Mouse (Mus musculus) lung, embryonic 16.5 days (tissue): ENCODE measurements around the gene Nek10. TPM values are rescaled to one million over a fixed set of nuclear protein-coding genes. Genes with fewer than 3 reads are reported as not detected.

Experiments used
- ATAC-seq: fragments of 200-750 bp; cut with Nextera tagmentation; 2 replicates; pipeline ENCODE4 v1.8.0; 2017; ENCODE audit warnings: low read depth, mild to moderate bottlenecking, moderate library complexity
- H3K27ac ChIP-seq: fragments of 300-500 bp; sonication (generic); 2 replicates; pipeline ENCODE4 v1.5.1; 2014; ENCODE audit warnings: mild to moderate bottlenecking, control low read depth, low read length
- H3K27me3 ChIP-seq: fragments of 300-500 bp; sonication (generic); 2 replicates; pipeline ENCODE4 v1.6.1; 2014; ENCODE audit warnings: low read depth, low read length, mixed read lengths; ENCODE audit not compliant: control insufficient read depth, insufficient read depth
- H3K36me3 ChIP-seq: fragments of 300-500 bp; sonication (generic); 2 replicates; pipeline ENCODE4 v1.6.1; 2014; ENCODE audit warnings: low read length; ENCODE audit not compliant: control insufficient read depth, insufficient read depth
- H3K4me1 ChIP-seq: fragments of 300-500 bp; sonication (generic); replicated peaks from 2 replicates; pipeline ENCODE4 v1.6.1; 2014; ENCODE audit warnings: low read length, mixed read lengths; ENCODE audit not compliant: control insufficient read depth, insufficient read depth
- H3K4me2 ChIP-seq: fragments of 300-500 bp; sonication (generic); 2 replicates; pipeline ENCODE4 v1.6.1; 2014; ENCODE audit warnings: low read depth, low read length, control low read depth
- H3K4me3 ChIP-seq: fragments of 300-500 bp; sonication (generic); 2 replicates; pipeline ENCODE4 v1.5.1; 2014; ENCODE audit warnings: mild to moderate bottlenecking, low read length, control low read depth
- H3K9ac ChIP-seq: fragments of 300-500 bp; sonication (generic); 2 replicates; pipeline ENCODE4 v1.6.1; 2014; ENCODE audit warnings: low read length, control low read depth
- H3K9me3 ChIP-seq: fragments of 300-500 bp; sonication (generic); 2 replicates; pipeline ENCODE4 v1.6.1; 2016; ENCODE audit warnings: low read length; ENCODE audit not compliant: control insufficient read depth
- WGBS: fragments of 180-500 bp; shearing (Covaris S2); extraction: QIAGEN DNeasy Blood & Tissue Kit; methylation state at CpG from one replicate; pipeline ENCODE4 v1.1.7; 2014; 5-methylcytosine and 5-hydroxymethylcytosine counted together
- polyA plus RNA-seq: library from polyadenylated mRNA; unstranded; fragments of >200 nt; fragmentation: Nextera tagmentation; extraction: Ambion mirVana; gene quantifications from 2 replicates; pipeline ENCODE4 v1.2.1, GENCODE M21; 2015

Nek10 gene
- polyA plus RNA-seq, 1 experiment from 2014 or later, result 0.33 TPM

GRCm38 (mm10) chr14:14896399-14897136 is 93.4 kb downstream of the Nek10 start:
- Histone ChIP-seq H3K9me3 (no peaks in the 10 kb centered on the region), H3K4me2 (no peak overlapping the region), H3K4me1 (no peaks in the 10 kb centered on the region), H3K27ac (no peak overlapping the region), H3K27me3 (no peaks in the 10 kb centered on the region), H3K9ac (no peak overlapping the region), H3K4me3 (no peak overlapping the region), H3K36me3 (no peaks in the 10 kb centered on the region)
- no peak for ATAC-seq
- 59% methylated on average over 3 of the region's 3 CpGs for WGBS

GRCm38 (mm10) chr14:14904750-14905529 is 101.7 kb downstream of the Nek10 start:
- Histone ChIP-seq H3K4me2 (peak overlapping the region; percentile 31), H3K27ac (no peak overlapping the region), H3K4me3 (0 out of 2 replicates have a peak overlapping the region, but pooled peaks have one; percentile 3), H3K4me1 (no peaks in the 10 kb centered on the region), H3K36me3 (no peaks in the 10 kb centered on the region), H3K27me3 (no peaks in the 10 kb centered on the region), H3K9me3 (no peaks in the 10 kb centered on the region), H3K9ac (peak overlapping the region; percentile 27)
- ATAC-seq, result peak; percentile 74
- WGBS, result 10% methylated on average over 9 of the region's 9 CpGs

- no peaks in the 10 kb centered on the region for H3K36me3 ChIP-seq
- H3K9ac ChIP-seq, result no peak overlapping the region
- no peak overlapping the region for H3K4me2 ChIP-seq
- no peaks in the 10 kb centered on the region for H3K9me3 ChIP-seq
- no peak overlapping the region for H3K4me3 ChIP-seq
- no peaks in the 10 kb centered on the region for H3K4me1 ChIP-seq
- no peaks in the 10 kb centered on the region for H3K27me3 ChIP-seq
- ATAC-seq, result no peak
- 66% methylated on average over 5 of the region's 5 CpGs for WGBS
- no peak overlapping the region for H3K27ac ChIP-seq
Observed at GRCm38 (mm10) chr14:14905530-14905852, 102.3 kb downstream of the Nek10 start.

- H3K4me2 ChIP-seq, result no peak overlapping the region
- no peaks in the 10 kb centered on the region for H3K27me3 ChIP-seq
- no peak overlapping the region for H3K4me3 ChIP-seq
- H3K36me3 ChIP-seq, result no peaks in the 10 kb centered on the region
- WGBS, result 59% methylated on average over 1 of the region's 1 CpGs
- no peak overlapping the region for H3K27ac ChIP-seq
- no peaks in the 10 kb centered on the region for H3K9me3 ChIP-seq
- no peaks in the 10 kb centered on the region for H3K4me1 ChIP-seq
- no peak for ATAC-seq
- no peak overlapping the region for H3K9ac ChIP-seq
Observed at GRCm38 (mm10) chr14:14925615-14926014, 122.4 kb downstream of the Nek10 start.

GRCm38 (mm10) chr14:14927559-14927958 is 124.3 kb downstream of the Nek10 start:
- Histone ChIP-seq H3K9me3 (no peaks in the 10 kb centered on the region), H3K9ac (no peak overlapping the region), H3K4me1 (no peaks in the 10 kb centered on the region), H3K27me3 (no peaks in the 10 kb centered on the region), H3K27ac (no peak overlapping the region), H3K4me3 (no peak overlapping the region), H3K36me3 (no peaks in the 10 kb centered on the region), H3K4me2 (no peak overlapping the region)
- 83% methylated on average over 2 of the region's 2 CpGs for WGBS
- ATAC-seq, result no peak

- no peak for ATAC-seq
- 54% methylated on average over 2 of the region's 2 CpGs for WGBS
Observed at GRCm38 (mm10) chr14:14934977-14935376, 131.8 kb downstream of the Nek10 start.

GRCm38 (mm10) chr14:14945930-14946329 is 142.7 kb downstream of the Nek10 start:
- ATAC-seq, result no peak
- Histone ChIP-seq H3K4me3 (no peak overlapping the region), H3K4me2 (no peak overlapping the region), H3K27me3 (no peaks in the 10 kb centered on the region), H3K27ac (no peak overlapping the region), H3K36me3 (no peaks in the 10 kb centered on the region), H3K9ac (no peak overlapping the region), H3K9me3 (no peaks in the 10 kb centered on the region), H3K4me1 (no peaks in the 10 kb centered on the region)

More at GRCm38 (mm10) chr14:14934977-14935376, 131.8 kb downstream of the Nek10 start:
- H3K27ac ChIP-seq, result no peak overlapping the region
- H3K9me3 ChIP-seq, result no peaks in the 10 kb centered on the region
- H3K36me3 ChIP-seq, result no peaks in the 10 kb centered on the region
- H3K4me3 ChIP-seq, result no peak overlapping the region
- H3K4me1 ChIP-seq, result no peaks in the 10 kb centered on the region
- H3K27me3 ChIP-seq, result no peaks in the 10 kb centered on the region
- no peak overlapping the region for H3K4me2 ChIP-seq
- no peak overlapping the region for H3K9ac ChIP-seq

GRCm38 (mm10) chr14:14949023-14949422 is 145.8 kb downstream of the Nek10 start:
- H3K4me3 ChIP-seq, result no peak overlapping the region
- no peak for ATAC-seq
- no peaks in the 10 kb centered on the region for H3K9me3 ChIP-seq
- no peak overlapping the region for H3K27ac ChIP-seq
- H3K27me3 ChIP-seq, result no peaks in the 10 kb centered on the region
- H3K4me2 ChIP-seq, result no peak overlapping the region
- no peaks in the 10 kb centered on the region for H3K4me1 ChIP-seq
- no peaks in the 10 kb centered on the region for H3K36me3 ChIP-seq
- no peak overlapping the region for H3K9ac ChIP-seq
- WGBS, result 81% methylated on average over 2 of the region's 2 CpGs

- no peak overlapping the region for H3K9ac ChIP-seq
- no peaks in the 10 kb centered on the region for H3K4me1 ChIP-seq
- no peaks in the 10 kb centered on the region for H3K9me3 ChIP-seq
- H3K27me3 ChIP-seq, result no peaks in the 10 kb centered on the region
- no peak overlapping the region for H3K27ac ChIP-seq
- no peak overlapping the region for H3K4me3 ChIP-seq
- no peak overlapping the region for H3K4me2 ChIP-seq
- ATAC-seq, result no peak
- WGBS, result 63% methylated on average over 1 of the region's 1 CpGs
- no peaks in the 10 kb centered on the region for H3K36me3 ChIP-seq
Observed at GRCm38 (mm10) chr14:14951808-14952207, 148.6 kb downstream of the Nek10 start.
